Comparison of ENCODE assay signal across 23 mouse cellular contexts in genomic region chr6:54150821-54151220, GRCm38 (mm10).
A peak's percentile ranks its signal among the peaks of the same experiment; 100 is the strongest.
DNase-seq lines count a peak whose midpoint lies in the region; ATAC-seq lines count a peak whose summit lies in the region.
"Had no signal": no experiment of that assay in that cellular context is flagged by ENCODE, and none has a peak within 500 bp of the region (broad histone marks: within the 10 kb centered on the region; RNA-seq: fewer than 3 reads in every experiment).

No protein-coding gene starts in this region.

- no peaks in the 10 kb centered on the region for H3K36me3 ChIP-seq in kidney, embryonic 16.5 days (ENCODE audit: insufficient read depth, low read length)
- H3K36me3 ChIP-seq in intestine, embryonic 15.5 days, result no peaks in the 10 kb centered on the region
- H3K36me3 ChIP-seq in stomach, embryonic 15.5 days, result no peaks in the 10 kb centered on the region

- peak; percentile 29; the same call in 1 of the 2 replicates for ATAC-seq in kidney, embryonic 16.5 days (ENCODE audit: low FRiP score, low TSS enrichment)
- ATAC-seq in intestine, embryonic 15.5 days, result peak; percentile 68
- ATAC-seq in stomach, embryonic 15.5 days (ENCODE audit: insufficient read depth, low FRiP score, low read depth), result peak; percentile 80; the same call in 1 of the 2 replicates
- ATAC-seq: forebrain, embryonic 16.5 days; hindbrain, embryonic 16.5 days had no signal

- H3K4me3 ChIP-seq in kidney, embryonic 16.5 days (ENCODE audit: low read length), result no peak overlapping the region
- H3K4me3 ChIP-seq in intestine, embryonic 15.5 days (replicated peaks), result no peak overlapping the region
- no peak overlapping the region for H3K4me3 ChIP-seq in stomach, embryonic 15.5 days (replicated peaks)
- H3K4me3 ChIP-seq: erythroblast, embryonic 14.5 days had no signal

- H3K27me3 ChIP-seq in kidney, embryonic 16.5 days (ENCODE audit: insufficient read depth, low read length), result no peaks in the 10 kb centered on the region
- no peaks in the 10 kb centered on the region for H3K27me3 ChIP-seq in intestine, embryonic 15.5 days (replicated peaks)
- no peaks in the 10 kb centered on the region for H3K27me3 ChIP-seq in stomach, embryonic 15.5 days (replicated peaks)

- peaks cover 51% of the 10 kb centered on the region for H3K4me1 ChIP-seq in kidney, embryonic 16.5 days (ENCODE audit: insufficient read depth, low read length)
- peaks cover 6% of the 10 kb centered on the region for H3K4me1 ChIP-seq in intestine, embryonic 15.5 days (replicated peaks)
- H3K4me1 ChIP-seq in stomach, embryonic 15.5 days, result no peaks in the 10 kb centered on the region

- 41% methylated on average over 5 of the region's 5 CpGs for WGBS in kidney, embryonic 16.5 days
- WGBS in intestine, embryonic 15.5 days, result 56% methylated on average over 5 of the region's 5 CpGs
- 49% methylated on average over 5 of the region's 5 CpGs for WGBS in stomach, embryonic 15.5 days

- H3K4me2 ChIP-seq in kidney, embryonic 16.5 days (replicated peaks; ENCODE audit: low read depth, low read length), result no peak overlapping the region
- no peak overlapping the region for H3K4me2 ChIP-seq in intestine, embryonic 15.5 days (replicated peaks)
- H3K4me2 ChIP-seq in stomach, embryonic 15.5 days, result no peak overlapping the region

- 0 out of 2 replicates have a peak overlapping the region, but pooled peaks have one; percentile 13 for H3K27ac ChIP-seq in kidney, embryonic 16.5 days (ENCODE audit: low read length)
- H3K27ac ChIP-seq in intestine, embryonic 15.5 days, result peak overlapping the region; percentile 40; the same call in 1 of the 2 replicates
- H3K27ac ChIP-seq in stomach, embryonic 15.5 days, result peak overlapping the region; percentile 36; the same call in 1 of the 2 replicates
- H3K27ac ChIP-seq: liver, embryonic 14.5 days had no signal

- DNase-seq in kidney, adult 18-20 months, result no peak
- peak; percentile 12 for DNase-seq in ovary, adult 18-20 months (ENCODE audit: low spot score)
- no peak for DNase-seq in ovary, postnatal 10 days (ENCODE audit: low spot score)
- no peak for DNase-seq in retina, postnatal 1 day
- DNase-seq: adrenal gland, adult 2 months; adrenal gland, postnatal 36 days; cerebellum, adult 18-20 months; cerebellum, postnatal 10 days; heart, postnatal 14 days; kidney, adult 11 months; kidney, postnatal 14 days; liver; lung, adult 2 months; lung, postnatal 14 days; midbrain, embryonic 14.5 days; thymus, postnatal 4 days had no signal

- no peak overlapping the region for H3K9ac ChIP-seq in kidney, embryonic 16.5 days (replicated peaks; ENCODE audit: low read length)
- no peak overlapping the region for H3K9ac ChIP-seq in intestine, embryonic 15.5 days
- no peak overlapping the region for H3K9ac ChIP-seq in stomach, embryonic 15.5 days
- H3K9ac ChIP-seq: liver, embryonic 14.5 days had no signal

- no peaks in the 10 kb centered on the region for H3K9me3 ChIP-seq in kidney, embryonic 16.5 days (ENCODE audit: low read length)
- H3K9me3 ChIP-seq in intestine, embryonic 15.5 days, result no peaks in the 10 kb centered on the region
- no peaks in the 10 kb centered on the region for H3K9me3 ChIP-seq in stomach, embryonic 15.5 days

Comparison
In these comparisons a context has a peak if more than half of its experiments do, and no peak if none do; other contexts are left out.
1. ATAC-seq: peak in every context shown above with its lines; median percentile 80 in stomach, embryonic 15.5 days; 68 in intestine, embryonic 15.5 days; 29 in kidney, embryonic 16.5 days.